Mouse (Mus musculus) adrenal gland, adult 18-20 months (tissue): ENCODE data around the gene Pgm5. TPM values are rescaled to one million over a fixed set of nuclear protein-coding genes. Genes with fewer than 3 reads are reported as not detected.
A peak's percentile ranks its signal among the peaks of the same experiment; 100 is the strongest.
"Not testable (repeated sequence)": the region's sequence is repeated elsewhere in the genome, so short reads cannot be mapped to it uniquely, and the experiment has no call there.

Experiments
- DNase-seq, 2 experiments: peaks; one replicate each; pipeline ENCODE4 v3.0.0; 2021 to 2022; ENCODE audit warnings: low spot score in 2 of 2
- total RNA-seq, 2 experiments: library from RNA; stranded (reverse); gene quantifications; 1 replicate in 1 of 2; 2 replicates in 1 of 2; pipeline ENCODE4 v1.2.3; 2021

Pgm5 gene
- total RNA-seq, 2 experiments from 2014 or later: 61.1 to 103 TPM

- no peak for DNase-seq
Measured at GRCm38 (mm10) chr19:24716303-24717097, 145.2 kb downstream of the Pgm5 start.

- DNase-seq: no peak
Measured at GRCm38 (mm10) chr19:24708032-24708431, 153.6 kb downstream of the Pgm5 start.

- DNase-seq: no peak
Measured at GRCm38 (mm10) chr19:24707071-24707906, 154.4 kb downstream of the Pgm5 start.

GRCm38 (mm10) chr19:24705395-24705794 lies 156.3 kb downstream of the Pgm5 start:
- peak in 1 of 2 experiments; percentile 25 for DNase-seq

- DNase-seq: no peak
Measured at GRCm38 (mm10) chr19:24704326-24704725, 157.3 kb downstream of the Pgm5 start.

- DNase-seq: no peak
Measured at GRCm38 (mm10) chr19:24703680-24704079, 158.0 kb downstream of the Pgm5 start.

GRCm38 (mm10) chr19:24703168-24703567 lies 158.5 kb downstream of the Pgm5 start:
- DNase-seq: not testable (repeated sequence)

- no peak for DNase-seq
Measured at GRCm38 (mm10) chr19:24701716-24702115, 159.9 kb downstream of the Pgm5 start.

- no peak for DNase-seq
Measured at GRCm38 (mm10) chr19:24700664-24701063, 161.0 kb downstream of the Pgm5 start.

GRCm38 (mm10) chr19:24699910-24700309 lies 161.7 kb downstream of the Pgm5 start:
- DNase-seq: no peak

GRCm38 (mm10) chr19:24699196-24699595 lies 162.5 kb downstream of the Pgm5 start:
- no peak for DNase-seq

GRCm38 (mm10) chr19:24698651-24699050 lies 163.0 kb downstream of the Pgm5 start:
- no peak for DNase-seq

GRCm38 (mm10) chr19:24697946-24698345 lies 163.7 kb downstream of the Pgm5 start:
- no peak for DNase-seq

GRCm38 (mm10) chr19:24692691-24693090 lies 169.0 kb downstream of the Pgm5 start:
- no peak for DNase-seq

GRCm38 (mm10) chr19:24689531-24689930 lies 172.1 kb downstream of the Pgm5 start:
- DNase-seq: no peak

- DNase-seq: no peak
Measured at GRCm38 (mm10) chr19:24688327-24688726, 173.3 kb downstream of the Pgm5 start.

GRCm38 (mm10) chr19:24686411-24686810 lies 175.2 kb downstream of the Pgm5 start:
- DNase-seq: no peak

- DNase-seq: no peak
Measured at GRCm38 (mm10) chr19:24683016-24683720, 178.5 kb downstream of the Pgm5 start.

- no peak for DNase-seq
Measured at GRCm38 (mm10) chr19:24677242-24677984, 184.2 kb downstream of the Pgm5 start.

- no peak for DNase-seq
Measured at GRCm38 (mm10) chr19:24676429-24676828, 185.2 kb downstream of the Pgm5 start.

- DNase-seq: no peak
Measured at GRCm38 (mm10) chr19:24673762-24674161, 187.9 kb downstream of the Pgm5 start, which contains the start of gene Tmem252. Gene Tmem252, plus strand, starts transcription at chr19:24674008.
